Mouse (Mus musculus) sigmoid colon, adult 10 weeks (tissue): Measurements from ENCODE around the gene Tmem237. TPM values are rescaled to one million over a fixed set of nuclear protein-coding genes. Genes with fewer than 3 reads are reported as not detected.

ENCODE experiments used
- polyA plus RNA-seq: library from polyadenylated mRNA; stranded (reverse); fragments of 350-450 nt; fragmentation: Illumina TruSeq; extraction: RNeasy Lipid Tissue Mini Kit (QIAGEN cat#74804); gene quantifications from one replicate; pipeline ENCODE4 v1.2.3, GENCODE M21; 2014; ENCODE audit warnings: low read depth, low replicate concordance

Tmem237 gene
- polyA plus RNA-seq: 6.2 TPM

GRCm38 (mm10) chr1:59119720-59120457 lies at the start of gene Tmem237:
TSS of gene Tmem237 (minus strand) at chr1:59120408.

GRCm38 (mm10) chr1:59163030-59163461 lies 42.8 kb upstream of the Tmem237 start, which contains the start of gene Mpp4:
TSS of gene Mpp4 (minus strand) at chr1:59163389.

GRCm38 (mm10) chr1:59094705-59095104 lies 25.5 kb downstream of the Tmem237 start, which contains the start of gene C2cd6:
TSS of gene C2cd6 (minus strand) at chr1:59094900.

Other genes starting within 250 kb of the Tmem237 start
- 45.1 TPM for gene Trak2, start 147.0 kb downstream of the Tmem237 start, polyA plus RNA-seq
- gene Stradb, start 146.9 kb downstream of the Tmem237 start, polyA plus RNA-seq: 43.8 TPM
- not detected for gene C2cd6, start 25.5 kb downstream of the Tmem237 start, polyA plus RNA-seq
- 0.13 TPM for gene Mpp4, start 43.0 kb upstream of the Tmem237 start, polyA plus RNA-seq
- 5.1 TPM for gene Als2, start 116.8 kb upstream of the Tmem237 start, polyA plus RNA-seq
- gene Cdk15, start 136.5 kb upstream of the Tmem237 start, polyA plus RNA-seq: not detected